Mouse (Mus musculus): ENCODE results near the gene Notch1.

- TF ChIP-seq POLR2A (IDR thresholded peaks at IDR 0.05; ENCODE audit: low read depth, low read length), result no peak
- no peak for TF ChIP-seq CTCF (IDR thresholded peaks at IDR 0.05; ENCODE audit: borderline replicate concordance, insufficient read depth, low read length)
Observed at GRCm38 (mm10) chr2:26421969-26422368, 94.5 kb downstream of the Notch1 start.
